Mouse (Mus musculus): Measurements from ENCODE around the gene Hspa4l.
"Not testable (repeated sequence)": the region's sequence is repeated elsewhere in the genome, so short reads cannot be mapped to it uniquely, and the experiment has no call there.

Hspa4l gene

DNA sequence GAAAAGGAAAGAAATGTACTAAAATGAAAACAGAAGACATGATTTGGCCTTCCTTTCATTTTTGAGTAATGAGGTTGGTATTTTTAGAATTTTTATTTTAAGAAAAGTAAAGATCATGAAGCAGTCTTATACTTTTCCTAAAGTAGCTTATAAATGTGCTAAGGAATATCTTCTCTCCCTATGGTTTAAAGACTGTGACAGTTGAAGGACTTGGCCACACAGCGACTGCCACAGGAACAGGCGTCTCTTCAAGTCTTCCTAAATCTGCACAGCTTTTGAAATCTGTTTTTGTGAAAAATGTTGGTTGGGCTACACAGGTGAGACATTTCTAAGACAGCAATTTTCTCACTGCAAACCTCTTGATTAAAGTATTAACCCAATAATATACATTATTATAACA lies 69.0 kb downstream of the Hspa4l start:
- no peak for DNase-seq (ENCODE audit: low read depth, low spot score)

DNA sequence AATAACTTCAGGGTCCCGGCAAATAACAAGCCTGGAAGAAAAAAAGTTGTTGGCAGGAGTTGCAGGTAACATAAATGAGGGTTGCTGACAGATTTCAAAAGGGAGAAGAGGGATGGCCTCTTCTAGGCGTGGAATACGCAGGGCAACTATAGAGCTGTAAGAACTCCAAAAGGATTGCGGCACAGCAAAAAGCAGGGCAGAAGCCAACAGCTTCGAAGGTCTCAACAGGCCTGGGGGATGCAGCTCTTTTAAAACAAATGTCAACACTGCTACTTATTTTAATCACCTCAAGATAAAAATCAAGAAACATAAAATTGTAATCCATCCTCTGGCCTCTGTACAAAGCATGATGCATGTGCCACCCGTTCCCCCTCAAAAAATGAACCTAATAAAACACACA lies 101.2 kb downstream of the Hspa4l start:
- not testable (repeated sequence) for DNase-seq (ENCODE audit: low read depth, low spot score)

Measured in R1 (cell line).